Mouse (Mus musculus) liver (tissue): ENCODE data around the gene Npc2.

Experiments used
- DNase-seq: peaks from one replicate; pipeline ENCODE4 v3.0.0-alpha.2; 2020; ENCODE audit warnings: mixed read lengths

Npc2 gene

DNA sequence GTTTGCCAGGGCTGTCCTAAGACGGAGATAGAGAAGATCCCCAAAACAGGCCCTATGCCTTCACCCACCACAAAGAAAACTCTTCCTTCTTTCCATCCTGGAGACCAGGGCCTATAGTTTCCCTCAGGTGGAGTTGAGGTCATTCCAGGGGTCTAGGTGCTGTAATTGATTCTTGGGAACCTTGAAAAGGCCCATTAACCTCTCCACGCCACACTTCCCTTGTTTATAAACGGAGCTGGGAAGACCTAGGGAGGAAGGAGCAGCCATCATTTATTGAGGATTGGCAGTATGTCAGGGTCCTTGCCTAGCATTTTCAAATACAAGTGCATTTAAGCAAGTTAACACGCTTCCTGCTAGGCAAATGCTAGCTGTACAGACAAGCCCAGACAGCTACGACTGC, 45.5 kb downstream of the Npc2 start:
- no peak for DNase-seq

DNA sequence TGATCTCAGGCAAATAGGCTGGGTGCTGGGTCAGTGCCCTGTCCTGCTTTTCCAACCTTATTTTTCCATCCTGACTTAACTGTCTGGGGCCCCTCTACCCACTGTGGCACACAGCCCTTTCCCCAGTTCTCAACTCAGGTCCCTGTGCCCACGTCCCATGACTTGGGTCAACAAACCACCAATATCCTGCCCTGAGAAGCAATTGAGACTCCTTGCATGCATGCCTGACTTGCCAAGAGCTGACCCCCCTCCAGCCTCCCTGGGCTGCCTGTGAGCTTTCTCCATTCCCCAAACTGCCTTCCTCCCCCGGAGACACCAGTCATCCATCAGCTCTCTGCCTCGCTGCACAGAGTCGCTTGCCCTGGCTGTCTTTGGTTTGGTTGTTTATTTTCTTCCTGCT, 46.0 kb downstream of the Npc2 start:
- no peak for DNase-seq

DNA sequence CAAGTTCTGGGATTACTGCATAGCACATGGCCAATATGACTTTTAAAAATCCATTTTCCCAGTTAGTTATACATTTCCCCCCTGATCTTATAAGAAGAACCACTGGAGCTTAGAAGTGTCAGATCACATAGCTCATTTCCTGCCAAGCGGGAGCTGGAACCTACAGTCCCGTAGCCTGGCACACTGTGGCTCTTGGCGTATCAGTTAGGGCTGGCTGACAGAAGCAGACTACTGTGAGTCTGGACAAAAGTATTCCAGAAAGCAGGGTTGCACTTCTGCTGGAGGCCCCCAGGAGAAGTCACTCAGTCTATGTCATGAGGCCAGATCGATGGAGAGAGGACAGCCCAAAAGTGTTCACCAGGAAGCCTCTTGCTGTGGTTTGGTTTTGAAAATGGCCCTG, 46.6 kb downstream of the Npc2 start:
- DNase-seq: no peak

DNA sequence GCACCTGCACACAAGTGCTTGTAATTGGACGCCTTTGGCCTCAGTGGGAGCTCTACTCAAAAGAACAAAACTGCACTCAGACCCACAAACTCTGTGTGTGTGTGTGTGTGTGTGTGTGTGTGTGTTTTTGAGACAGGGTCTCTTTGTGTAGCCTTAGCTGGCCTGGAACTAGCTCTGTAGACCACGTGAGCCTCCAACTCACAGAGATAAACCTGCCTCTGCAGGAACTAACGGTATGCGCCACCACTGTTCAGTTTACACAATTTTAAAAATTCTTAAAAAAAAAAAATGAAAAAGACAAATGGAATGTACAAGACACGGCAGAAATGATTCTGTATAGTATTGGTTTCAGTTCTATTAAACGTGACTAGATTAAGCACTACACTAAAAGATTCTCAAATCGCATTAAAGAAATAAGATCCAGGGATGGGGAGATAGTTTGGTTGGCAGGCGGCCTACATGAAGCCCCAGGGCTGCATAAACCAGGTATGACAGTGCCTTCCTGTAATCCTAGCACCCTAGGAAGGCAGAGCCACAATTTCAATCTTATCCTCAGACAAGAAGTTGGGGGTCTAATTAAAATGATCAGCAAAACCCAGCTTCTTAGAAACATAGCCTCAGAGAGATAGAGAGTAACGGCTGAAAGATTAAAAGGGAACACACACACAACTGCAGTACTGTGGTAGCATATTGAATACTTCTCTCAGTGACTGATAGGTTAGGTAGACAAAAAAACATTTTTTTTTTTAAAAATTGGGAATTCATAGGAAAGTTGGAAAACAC, 54.3 kb downstream of the Npc2 start:
- DNase-seq: no peak

DNA sequence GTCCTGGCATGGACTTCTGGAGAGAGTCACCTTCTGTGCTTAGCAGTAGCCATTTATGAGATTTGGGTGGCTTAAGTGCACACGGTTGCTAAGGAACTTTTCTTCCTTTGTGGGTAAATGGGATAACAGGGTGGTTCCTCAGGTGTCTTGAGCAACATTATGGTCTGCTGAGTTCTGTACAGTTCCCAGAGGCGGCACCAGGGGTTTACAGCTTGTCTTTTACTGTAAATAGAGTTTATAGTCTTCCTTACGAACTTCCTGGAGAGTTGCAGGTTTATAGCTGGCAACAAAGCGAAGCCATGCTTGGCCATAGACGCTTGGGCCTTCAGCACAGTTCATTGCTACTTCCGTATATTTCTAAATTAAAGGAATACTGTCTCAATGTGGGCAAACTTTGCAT, 58.4 kb downstream of the Npc2 start:
- no peak for DNase-seq

DNA sequence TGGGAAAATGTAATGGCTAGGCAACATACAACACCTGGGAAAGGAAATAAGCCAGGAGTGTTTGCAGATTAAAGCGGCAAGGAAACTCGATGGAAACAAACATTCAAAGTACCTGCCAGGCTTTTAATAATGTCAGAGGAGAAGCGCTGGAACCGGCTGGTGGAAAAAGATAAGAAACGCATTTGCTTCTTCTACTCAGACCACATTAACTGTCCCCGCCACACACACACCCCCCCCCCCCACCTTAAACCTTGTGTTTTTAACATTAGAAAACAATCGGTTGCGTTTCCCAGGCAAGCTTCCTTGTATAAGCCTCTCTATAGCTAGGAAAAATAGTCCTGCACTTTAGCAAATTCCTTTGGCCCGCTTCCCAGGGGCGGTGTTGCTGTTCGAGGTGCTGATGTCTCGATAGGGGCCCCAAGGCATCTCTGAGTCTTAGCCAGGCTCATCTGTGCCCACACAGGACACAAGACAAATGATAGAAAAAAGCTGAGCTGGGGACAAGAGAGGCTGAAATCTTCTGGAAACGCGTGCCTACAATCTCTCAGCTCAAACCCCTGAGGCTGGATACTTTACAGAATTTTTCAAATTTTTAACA, 63.0 kb downstream of the Npc2 start:
- DNase-seq: peak; percentile 56

DNA sequence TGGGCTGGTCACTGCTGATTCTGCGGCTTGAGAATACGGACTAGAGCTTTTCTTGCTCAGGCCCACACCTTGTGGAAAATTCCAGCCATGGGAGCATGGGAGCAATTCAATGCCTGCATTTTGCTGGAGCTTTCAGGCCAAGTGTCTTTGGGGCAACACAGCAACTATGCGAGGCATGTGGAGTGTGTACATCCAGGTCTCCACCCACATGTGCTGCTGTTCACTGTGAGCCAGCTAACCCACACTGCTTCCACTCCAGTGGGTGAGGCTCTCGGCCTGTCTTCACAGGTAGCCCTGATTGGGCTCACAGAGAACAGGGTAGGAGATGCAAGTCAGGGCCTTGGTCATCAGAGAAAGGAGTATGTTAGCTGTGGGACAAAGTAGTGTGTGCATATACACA, 65.1 kb downstream of the Npc2 start:
- DNase-seq: no peak

- no peak for DNase-seq
Measured at GRCm38 (mm10) chr12:84706886-84707285, 66.1 kb downstream of the Npc2 start.
